Mouse (Mus musculus): ENCODE data around the gene Lpin1. TPM values are rescaled to one million over a fixed set of nuclear protein-coding genes. Genes with fewer than 3 reads are reported as not detected.
A peak's percentile ranks its signal among the peaks of the same experiment; 100 is the strongest.

Lpin1 gene
- polyA plus RNA-seq, 1 experiment from 2014 or later: 10.6 TPM

DNA sequence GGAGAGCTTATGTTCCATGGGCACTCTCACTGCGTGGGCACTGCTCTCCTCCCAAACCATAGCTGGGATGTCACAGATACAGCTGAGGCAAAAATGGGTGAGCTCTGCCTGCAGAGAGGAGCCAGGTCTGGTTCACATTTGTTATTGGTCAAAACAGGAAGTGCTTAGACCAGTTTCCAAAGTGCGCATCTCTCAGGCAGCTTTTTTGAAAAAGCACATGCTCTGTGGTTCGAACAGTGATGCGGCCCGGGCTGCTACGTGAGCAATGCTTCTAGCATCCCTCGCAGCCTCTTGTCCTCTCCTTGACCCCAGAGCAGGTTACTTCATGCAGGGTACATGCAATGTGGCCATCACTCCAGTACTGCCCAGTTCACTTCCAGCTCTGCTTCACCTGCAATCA, 82.1 kb downstream of the Lpin1 start:
- Histone ChIP-seq H3K27ac (no peak overlapping the region), H3K9me3 (0 out of 2 replicates have a peak, but pooled peaks cover 4% of the 10 kb centered on the region), H3K4me1 (replicated peaks) (peaks cover 11% of the 10 kb centered on the region), H3K4me3 (no peak overlapping the region), H3K36me3 (no peaks in the 10 kb centered on the region), H3K27me3 (ENCODE audit: insufficient read depth, poor library complexity, severe bottlenecking) (no peaks in the 10 kb centered on the region)
- 93% methylated on average over 7 of the region's 7 CpGs for WGBS
- no peak for DNase-seq (ENCODE audit: low spot score)

GRCm38 (mm10) chr12:16527941-16528340, 82.8 kb downstream of the Lpin1 start:
- Histone ChIP-seq H3K4me3 (no peak overlapping the region), H3K27ac (no peak overlapping the region), H3K36me3 (no peaks in the 10 kb centered on the region), H3K4me1 (replicated peaks) (peaks cover 4% of the 10 kb centered on the region), H3K9me3 (0 out of 2 replicates have a peak, but pooled peaks cover 4% of the 10 kb centered on the region), H3K27me3 (ENCODE audit: insufficient read depth, poor library complexity, severe bottlenecking) (no peaks in the 10 kb centered on the region)
- 83% methylated on average over 3 of the region's 3 CpGs for WGBS
- no peak for DNase-seq (ENCODE audit: low spot score)

DNA sequence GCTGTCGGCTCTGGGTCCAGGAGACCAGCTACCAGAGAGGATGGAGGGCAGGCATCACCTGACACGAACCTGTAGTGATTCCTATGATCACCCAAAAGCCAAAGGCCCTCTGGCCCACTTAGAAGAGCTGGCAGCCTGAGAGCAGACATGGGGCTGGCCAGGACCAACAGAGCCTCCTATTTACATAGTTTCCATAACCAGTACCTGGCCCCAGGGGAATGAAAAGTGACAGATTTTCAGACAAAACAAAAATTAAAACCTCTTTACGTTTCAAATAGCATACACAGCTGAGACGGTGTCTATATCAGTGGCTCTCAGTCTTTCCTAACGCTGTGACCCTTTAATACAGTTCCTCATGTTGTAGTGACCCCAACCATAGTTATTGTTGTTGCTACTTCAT, 83.9 kb downstream of the Lpin1 start:
- no peaks in the 10 kb centered on the region for H3K4me1 ChIP-seq (replicated peaks)
- no peak overlapping the region for H3K27ac ChIP-seq
- 0 out of 2 replicates have a peak, but pooled peaks cover 4% of the 10 kb centered on the region for H3K9me3 ChIP-seq
- WGBS: 84% methylated on average over 5 of the region's 5 CpGs
- H3K27me3 ChIP-seq (ENCODE audit: insufficient read depth, poor library complexity, severe bottlenecking): no peaks in the 10 kb centered on the region
- no peak overlapping the region for H3K4me3 ChIP-seq
- no peaks in the 10 kb centered on the region for H3K36me3 ChIP-seq
- DNase-seq (ENCODE audit: low spot score): no peak

GRCm38 (mm10) chr12:16526134-16526533, 84.6 kb downstream of the Lpin1 start:
- H3K36me3 ChIP-seq: no peaks in the 10 kb centered on the region
- DNase-seq (ENCODE audit: low spot score): no peak
- H3K4me1 ChIP-seq (replicated peaks): no peaks in the 10 kb centered on the region
- 92% methylated on average over 2 of the region's 2 CpGs for WGBS
- H3K27me3 ChIP-seq (ENCODE audit: insufficient read depth, poor library complexity, severe bottlenecking): no peaks in the 10 kb centered on the region
- no peak overlapping the region for H3K4me3 ChIP-seq
- 0 out of 2 replicates have a peak, but pooled peaks cover 4% of the 10 kb centered on the region for H3K9me3 ChIP-seq
- no peak overlapping the region for H3K27ac ChIP-seq

- H3K4me1 ChIP-seq (replicated peaks): peaks cover 20% of the 10 kb centered on the region
- 85% methylated on average over 9 of the region's 9 CpGs for WGBS
- peaks cover 4% of the 10 kb centered on the region; the same call in 1 of the 2 replicates for H3K9me3 ChIP-seq
- H3K27me3 ChIP-seq (ENCODE audit: insufficient read depth, poor library complexity, severe bottlenecking): no peaks in the 10 kb centered on the region
- no peak for DNase-seq (ENCODE audit: low spot score)
- peak overlapping the region; percentile 10; the same call in 1 of the 2 replicates for H3K27ac ChIP-seq
- H3K36me3 ChIP-seq: no peaks in the 10 kb centered on the region
- no peak overlapping the region for H3K4me3 ChIP-seq
These were observed 95.6 kb downstream of the Lpin1 start for GRCm38 (mm10) chr12:16515183-16515582.

DNA sequence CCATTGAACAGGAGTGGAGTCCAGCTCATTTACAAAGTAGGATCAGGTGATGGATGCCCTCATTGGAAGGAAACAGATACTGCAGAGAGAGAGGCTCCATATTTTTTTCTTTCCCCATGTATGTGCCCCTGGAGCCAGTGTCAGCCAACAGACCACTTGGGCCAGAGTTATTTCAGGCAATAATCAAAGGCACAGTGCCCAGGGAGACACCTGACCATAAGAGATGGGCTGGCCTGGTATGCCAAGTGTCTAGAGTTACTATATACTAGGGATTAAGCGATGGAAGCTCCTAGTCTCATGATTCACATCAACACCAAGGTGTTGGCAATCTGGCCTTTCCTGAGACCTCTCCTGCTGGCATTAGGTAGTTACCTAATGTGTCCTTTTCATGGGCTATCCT, 97.8 kb downstream of the Lpin1 start:
- 95% methylated on average over 1 of the region's 1 CpGs for WGBS
- Histone ChIP-seq H3K36me3 (no peaks in the 10 kb centered on the region), H3K27ac (no peak overlapping the region), H3K4me3 (no peak overlapping the region), H3K9me3 (peaks cover 4% of the 10 kb centered on the region; the same call in 1 of the 2 replicates), H3K27me3 (ENCODE audit: insufficient read depth, poor library complexity, severe bottlenecking) (no peaks in the 10 kb centered on the region), H3K4me1 (replicated peaks) (peaks cover 34% of the 10 kb centered on the region)
- no peak for DNase-seq (ENCODE audit: low spot score)

GRCm38 (mm10) chr12:16509122-16509752, 101.5 kb downstream of the Lpin1 start:
- H3K27me3 ChIP-seq (ENCODE audit: insufficient read depth, poor library complexity, severe bottlenecking): no peaks in the 10 kb centered on the region
- peak overlapping the region; percentile 18; the same call in 1 of the 2 replicates for H3K4me3 ChIP-seq
- peak; percentile 90 for DNase-seq (ENCODE audit: low spot score)
- peaks cover 4% of the 10 kb centered on the region; the same call in 1 of the 2 replicates for H3K9me3 ChIP-seq
- H3K27ac ChIP-seq: peak overlapping the region; percentile 74
- peaks cover 40% of the 10 kb centered on the region for H3K4me1 ChIP-seq (replicated peaks)
- H3K36me3 ChIP-seq: no peaks in the 10 kb centered on the region
- WGBS: 6% methylated on average over 13 of the region's 13 CpGs

DNA sequence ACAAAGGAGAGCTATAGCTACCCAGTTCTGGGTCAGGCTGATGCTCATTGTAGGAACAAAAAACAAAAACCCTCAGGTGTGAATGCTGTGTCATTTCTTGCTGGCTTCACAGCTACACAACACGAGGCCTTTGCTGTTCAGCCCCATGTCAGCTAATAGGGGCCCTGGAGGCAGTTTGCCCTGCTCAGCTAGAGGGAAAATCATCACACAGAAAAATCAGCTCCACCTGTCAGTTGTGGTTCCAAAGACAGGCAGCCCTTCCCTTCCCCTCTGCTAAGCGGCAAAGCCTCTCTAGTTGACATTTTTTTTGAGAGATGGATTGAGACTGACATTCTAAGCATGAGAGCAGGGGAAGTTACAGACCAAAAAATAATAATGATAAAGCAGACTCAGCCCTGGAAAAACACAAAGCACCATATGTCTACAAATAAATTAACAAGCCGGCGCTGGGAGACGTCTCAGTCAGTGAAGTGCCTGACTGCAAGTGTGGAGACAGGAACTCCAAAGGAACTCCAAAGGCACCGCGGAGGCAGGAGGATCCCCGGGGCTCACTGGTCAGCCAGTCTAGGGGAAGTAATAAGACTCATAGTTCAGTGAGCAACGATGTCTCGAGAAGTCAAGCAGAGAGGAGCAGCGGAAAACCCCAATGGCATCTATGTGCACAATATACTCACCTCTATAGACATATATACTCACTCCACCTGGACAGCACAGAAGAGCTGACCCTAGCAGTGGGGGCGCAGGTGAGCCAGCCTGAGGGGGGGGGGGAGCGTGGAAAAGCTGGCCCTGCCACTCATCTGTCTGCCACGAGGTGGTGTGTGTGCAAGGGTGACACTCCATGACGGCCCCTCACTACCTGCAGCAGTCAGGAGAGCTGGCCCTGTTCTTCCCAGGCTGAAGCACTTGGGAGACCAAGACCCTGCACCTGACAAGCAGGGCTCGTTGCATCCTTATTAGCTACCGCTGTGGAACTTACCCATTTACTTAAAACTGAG, 103.7 kb downstream of the Lpin1 start:
- H3K4me1 ChIP-seq (replicated peaks): peaks cover 40% of the 10 kb centered on the region
- H3K9me3 ChIP-seq: peaks cover 13% of the 10 kb centered on the region
- no peak for DNase-seq (ENCODE audit: low spot score)
- H3K27me3 ChIP-seq (ENCODE audit: insufficient read depth, poor library complexity, severe bottlenecking): no peaks in the 10 kb centered on the region
- peak overlapping the region; percentile 74; the same call in 1 of the 2 replicates for H3K27ac ChIP-seq
- 69% methylated on average over 17 of the region's 17 CpGs for WGBS
- no peaks in the 10 kb centered on the region for H3K36me3 ChIP-seq
- no peak overlapping the region for H3K4me3 ChIP-seq

GRCm38 (mm10) chr12:16504244-16504643, 106.5 kb downstream of the Lpin1 start:
- Histone ChIP-seq H3K9me3 (peaks cover 9% of the 10 kb centered on the region), H3K4me3 (no peak overlapping the region), H3K27me3 (ENCODE audit: insufficient read depth, poor library complexity, severe bottlenecking) (no peaks in the 10 kb centered on the region), H3K36me3 (no peaks in the 10 kb centered on the region), H3K4me1 (replicated peaks) (peaks cover 22% of the 10 kb centered on the region; the same call in 1 of the 2 replicates), H3K27ac (no peak overlapping the region)
- no peak for DNase-seq (ENCODE audit: low spot score)
- 86% methylated on average over 3 of the region's 3 CpGs for WGBS

DNA sequence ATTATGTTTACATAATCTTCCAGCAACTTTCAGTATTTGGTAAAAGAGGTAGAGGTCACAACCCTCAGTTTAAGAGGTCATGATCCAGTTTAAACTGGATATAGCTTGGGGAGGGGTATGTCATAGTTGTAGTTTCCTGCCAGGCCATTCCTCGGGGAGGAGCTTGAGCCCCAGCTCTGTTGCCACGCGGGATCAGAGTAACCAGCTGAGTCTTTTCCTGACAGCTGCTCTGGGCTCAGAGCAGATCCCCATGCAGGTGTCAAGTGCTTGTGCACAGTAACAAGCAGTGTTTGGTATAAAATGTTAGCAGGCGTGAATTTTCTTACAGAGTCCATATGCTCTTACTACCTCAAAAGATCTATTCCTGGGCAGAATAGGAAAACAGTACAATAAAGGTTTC, 112.8 kb downstream of the Lpin1 start:
- DNase-seq (ENCODE audit: low spot score): no peak
- Histone ChIP-seq H3K9me3 (peaks cover 9% of the 10 kb centered on the region), H3K27me3 (ENCODE audit: insufficient read depth, poor library complexity, severe bottlenecking) (no peaks in the 10 kb centered on the region), H3K36me3 (no peaks in the 10 kb centered on the region), H3K4me1 (replicated peaks) (no peaks in the 10 kb centered on the region), H3K27ac (no peak overlapping the region), H3K4me3 (no peak overlapping the region)
- 43% methylated on average over 4 of the region's 4 CpGs for WGBS

- no peak overlapping the region for H3K4me3 ChIP-seq
- H3K4me1 ChIP-seq (replicated peaks): no peaks in the 10 kb centered on the region
- no peaks in the 10 kb centered on the region for H3K9me3 ChIP-seq
- H3K27me3 ChIP-seq (ENCODE audit: insufficient read depth, poor library complexity, severe bottlenecking): no peaks in the 10 kb centered on the region
- 82% methylated on average over 6 of the region's 6 CpGs for WGBS
- no peak for DNase-seq (ENCODE audit: low spot score)
- no peak overlapping the region for H3K27ac ChIP-seq
- H3K36me3 ChIP-seq: no peaks in the 10 kb centered on the region
These were observed 118.1 kb downstream of the Lpin1 start for GRCm38 (mm10) chr12:16492713-16493112.

DNA sequence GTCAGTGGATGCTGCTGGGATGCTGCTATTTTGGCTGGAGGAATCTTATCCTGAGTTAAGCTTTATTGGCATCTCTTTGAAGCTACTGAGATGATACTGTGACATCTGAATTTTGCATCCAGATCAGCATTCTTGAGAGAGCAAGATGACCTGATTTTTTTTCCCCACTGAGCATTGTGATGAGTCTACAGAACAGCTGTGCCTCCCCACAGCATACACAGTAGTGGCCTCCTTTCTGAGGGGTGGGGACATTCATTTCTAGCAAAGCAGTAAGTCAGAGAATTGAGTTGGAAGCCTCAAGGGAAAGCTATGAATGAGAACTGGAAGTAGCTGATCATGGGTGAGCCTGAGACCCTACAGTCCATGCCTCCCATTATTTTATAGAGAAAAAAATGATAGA, 121.9 kb downstream of the Lpin1 start:
- H3K27me3 ChIP-seq (ENCODE audit: insufficient read depth, poor library complexity, severe bottlenecking): no peaks in the 10 kb centered on the region
- H3K4me3 ChIP-seq: no peak overlapping the region
- no peak overlapping the region for H3K27ac ChIP-seq
- H3K36me3 ChIP-seq: no peaks in the 10 kb centered on the region
- no peaks in the 10 kb centered on the region for H3K9me3 ChIP-seq
- H3K4me1 ChIP-seq (replicated peaks): no peaks in the 10 kb centered on the region
- no peak for DNase-seq (ENCODE audit: low spot score)

- Histone ChIP-seq H3K36me3 (no peaks in the 10 kb centered on the region), H3K4me1 (replicated peaks) (no peaks in the 10 kb centered on the region), H3K27ac (no peak overlapping the region), H3K27me3 (ENCODE audit: insufficient read depth, poor library complexity, severe bottlenecking) (no peaks in the 10 kb centered on the region), H3K9me3 (no peaks in the 10 kb centered on the region), H3K4me3 (no peak overlapping the region)
- 61% methylated on average over 2 of the region's 2 CpGs for WGBS
- DNase-seq (ENCODE audit: low spot score): no peak
These were observed 123.3 kb downstream of the Lpin1 start for GRCm38 (mm10) chr12:16487453-16487852.

All from hindbrain, embryonic 10.5 days (tissue).